Mouse (Mus musculus) retina, postnatal 7 days (tissue): ENCODE data around the gene Cnksr3.

Source experiments
- DNase-seq: peaks from one replicate; pipeline ENCODE4 v3.0.0-alpha.2; 2012; ENCODE audit warnings: low read depth, low spot score

Gene Cnksr3

DNA sequence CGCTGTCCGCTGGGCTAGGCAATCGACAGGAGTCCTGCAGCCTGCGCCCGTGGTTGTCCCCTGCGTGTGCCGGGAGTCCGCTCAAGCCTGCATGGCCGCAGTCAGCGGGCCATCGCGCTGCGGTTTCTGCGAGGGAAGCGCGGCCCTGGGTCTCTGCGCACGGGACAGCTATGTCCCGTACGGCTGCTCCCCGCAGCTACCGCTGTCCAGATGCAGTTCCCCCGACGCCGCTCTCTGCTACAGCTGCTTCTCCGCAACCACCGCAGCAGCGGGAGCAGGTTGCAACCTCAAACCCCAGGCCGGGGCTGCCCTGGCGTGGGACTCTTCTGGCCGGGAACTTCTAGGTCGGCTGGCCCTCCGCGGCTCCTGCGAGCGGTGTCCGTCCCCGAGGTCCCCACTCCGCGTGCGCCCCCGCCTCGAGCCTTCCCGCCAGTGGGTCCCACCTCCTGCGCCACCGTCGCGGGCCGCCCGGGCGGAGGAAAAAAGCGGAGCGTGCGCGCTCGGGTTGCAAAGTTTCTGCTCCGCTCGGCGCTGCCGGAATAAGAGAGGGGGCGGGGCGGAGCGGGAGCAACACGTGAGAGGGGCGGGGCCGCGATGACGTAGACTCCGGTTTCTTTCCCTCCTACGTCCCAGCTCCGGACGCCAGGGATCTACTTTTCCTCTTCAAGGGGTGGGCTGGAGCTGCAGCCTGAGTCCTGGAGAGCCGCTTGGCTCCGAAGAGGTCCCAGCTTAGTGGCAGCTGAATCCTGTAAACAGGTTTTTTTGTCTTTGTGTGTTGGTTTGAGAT, at the start of gene Cnksr3:
Gene Cnksr3 (minus strand): TSS at position 542 of the 787 bp plus-strand sequence.
- peak; percentile 84 for DNase-seq

GRCm38 (mm10) chr10:7260166-7261108, 48.4 kb upstream of the Cnksr3 start:
- no peak for DNase-seq

DNA sequence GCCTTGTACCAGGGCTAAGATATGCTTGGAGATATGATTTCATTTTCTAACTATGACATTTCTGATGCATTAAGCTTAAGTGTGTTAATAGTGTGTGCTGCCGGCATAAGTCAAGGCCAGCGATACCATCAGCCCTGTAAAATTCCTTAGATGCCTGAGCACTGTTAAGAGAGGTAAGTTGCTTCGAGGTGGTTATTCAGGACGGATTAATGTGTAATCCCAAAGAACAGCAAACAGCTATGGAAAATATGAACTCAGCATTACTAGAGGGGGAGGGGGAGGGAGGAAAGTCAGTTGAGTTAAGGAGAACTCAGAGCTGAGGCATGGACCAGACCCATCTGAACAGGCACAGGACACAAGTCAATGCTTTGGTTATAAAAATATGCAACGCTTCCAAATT, 46.6 kb upstream of the Cnksr3 start:
- no peak for DNase-seq

- DNase-seq = no peak
Observed at GRCm38 (mm10) chr10:7250455-7250854, 38.4 kb upstream of the Cnksr3 start.

- DNase-seq = no peak
Observed at GRCm38 (mm10) chr10:7234601-7235000, 22.6 kb upstream of the Cnksr3 start.

GRCm38 (mm10) chr10:7217551-7218127, 5.6 kb upstream of the Cnksr3 start:
- DNase-seq = no peak

GRCm38 (mm10) chr10:7214718-7215117, 2.7 kb upstream of the Cnksr3 start:
- DNase-seq = no peak

DNA sequence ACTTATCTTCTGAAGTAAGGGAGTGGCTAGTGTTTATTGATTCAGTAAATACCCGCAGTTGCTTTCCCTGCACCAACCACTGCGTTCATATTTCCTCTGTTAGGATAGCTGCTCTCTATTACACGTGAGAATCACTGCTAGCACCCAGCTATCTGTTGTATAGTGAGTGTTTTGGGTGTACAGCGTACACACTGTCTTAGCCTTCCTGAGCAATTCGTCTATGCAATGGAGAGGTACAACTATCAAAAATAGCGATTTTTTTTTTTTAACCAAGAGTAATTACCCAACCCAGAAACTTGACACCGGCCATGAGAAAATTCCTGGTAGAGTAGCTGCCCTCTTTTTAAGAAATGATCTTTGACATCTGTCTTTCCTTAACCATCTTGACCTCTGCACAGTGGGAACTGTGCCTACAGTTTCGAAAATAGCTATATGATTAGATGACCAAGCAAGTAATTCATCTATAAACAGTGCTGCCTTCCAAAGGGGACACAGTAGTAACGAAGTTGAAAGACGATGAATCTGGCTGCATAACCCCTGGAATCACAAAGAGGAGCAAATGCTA, 1.1 kb upstream of the Cnksr3 start:
- no peak for DNase-seq

DNA sequence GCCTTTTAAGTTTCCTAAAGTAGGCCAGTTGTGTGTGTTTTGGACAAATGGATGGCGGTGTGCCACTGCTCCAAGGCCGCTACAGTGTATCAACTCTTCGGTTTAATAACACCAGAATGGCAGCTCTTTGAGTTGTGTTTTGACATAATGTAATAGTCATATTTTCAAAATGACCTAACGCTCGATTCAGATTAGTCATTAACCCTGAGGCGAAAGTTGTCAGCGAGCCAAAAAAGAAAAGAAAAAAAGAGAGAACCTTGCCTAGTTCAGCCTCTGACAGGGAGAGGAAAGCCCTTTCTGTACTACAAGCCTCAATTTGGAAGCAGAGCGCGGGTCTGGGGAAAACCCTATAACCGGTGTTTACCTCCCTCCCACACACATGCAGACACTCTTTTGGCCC, 500 bp upstream of the Cnksr3 start:
- DNase-seq = no peak

DNA sequence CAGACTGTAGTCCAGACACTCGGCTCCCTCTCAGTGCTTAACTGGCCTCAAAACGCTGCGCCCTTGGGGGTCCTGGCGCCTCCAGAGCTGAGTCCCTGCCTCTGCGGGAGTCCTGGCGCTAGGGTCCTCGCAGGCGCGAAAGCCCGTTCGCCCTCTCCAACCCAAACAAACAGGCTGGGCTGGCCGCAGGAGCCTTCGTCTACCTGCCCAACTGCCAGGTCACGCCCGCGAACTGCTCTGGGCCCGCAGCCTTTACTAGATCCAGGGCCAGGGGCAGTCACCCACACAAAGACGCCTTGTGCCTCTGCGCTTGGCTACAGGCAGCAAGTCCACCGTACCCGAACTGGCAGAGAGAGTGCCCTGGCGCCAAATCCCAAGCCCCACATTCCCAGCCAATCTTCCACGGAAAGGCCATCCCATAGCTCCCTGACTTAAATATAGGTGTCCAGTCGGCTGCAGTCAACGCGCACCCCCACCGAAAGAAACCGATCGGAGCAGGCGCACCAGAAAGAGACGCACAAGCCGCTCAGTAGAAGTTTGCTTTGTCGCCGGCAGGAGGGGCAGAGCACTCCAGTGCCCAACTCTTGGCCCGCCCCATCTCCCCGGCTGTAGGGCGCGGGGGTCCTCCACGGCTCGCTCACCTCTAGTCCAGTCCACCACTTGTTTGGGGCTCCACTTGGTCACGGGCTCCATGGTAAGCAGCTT, 894 bp downstream of the Cnksr3 start:
- peak; percentile 38 for DNase-seq

GRCm38 (mm10) chr10:7209691-7210455, 2.2 kb downstream of the Cnksr3 start:
- no peak for DNase-seq

DNA sequence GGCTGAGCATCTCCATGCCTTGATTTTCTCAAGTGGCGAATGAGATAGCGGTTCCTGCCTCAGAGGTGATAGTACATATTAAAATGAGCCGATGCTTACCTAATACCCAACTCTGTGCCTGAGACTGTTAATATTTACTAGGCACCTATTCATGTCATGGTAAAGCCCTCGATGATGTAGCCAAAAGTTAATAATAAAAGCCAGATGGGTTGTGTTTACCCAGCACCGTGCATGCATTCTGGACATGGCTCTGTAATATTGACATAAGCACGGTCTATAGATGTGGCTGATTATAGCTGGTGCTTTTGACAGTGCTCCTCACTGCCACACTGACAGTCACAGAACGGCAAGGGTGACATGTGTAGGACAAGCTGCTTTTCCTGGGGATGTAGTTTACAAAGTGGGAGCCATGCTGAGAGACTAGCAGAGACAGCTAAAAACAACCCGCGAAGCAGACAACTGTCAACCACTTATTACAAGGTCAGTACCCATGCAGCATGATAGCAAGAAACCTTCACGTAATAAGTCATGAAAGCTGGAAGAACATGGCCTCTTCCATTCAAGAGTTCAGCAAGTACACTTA, 3.1 kb downstream of the Cnksr3 start:
- DNase-seq = no peak

- no peak for DNase-seq
Observed at GRCm38 (mm10) chr10:7207301-7207700, 4.7 kb downstream of the Cnksr3 start.

- DNase-seq = no peak
Observed at GRCm38 (mm10) chr10:7206571-7206970, 5.5 kb downstream of the Cnksr3 start.

GRCm38 (mm10) chr10:7205576-7205975, 6.5 kb downstream of the Cnksr3 start:
- no peak for DNase-seq

GRCm38 (mm10) chr10:7204953-7205352, 7.1 kb downstream of the Cnksr3 start:
- DNase-seq = no peak

DNA sequence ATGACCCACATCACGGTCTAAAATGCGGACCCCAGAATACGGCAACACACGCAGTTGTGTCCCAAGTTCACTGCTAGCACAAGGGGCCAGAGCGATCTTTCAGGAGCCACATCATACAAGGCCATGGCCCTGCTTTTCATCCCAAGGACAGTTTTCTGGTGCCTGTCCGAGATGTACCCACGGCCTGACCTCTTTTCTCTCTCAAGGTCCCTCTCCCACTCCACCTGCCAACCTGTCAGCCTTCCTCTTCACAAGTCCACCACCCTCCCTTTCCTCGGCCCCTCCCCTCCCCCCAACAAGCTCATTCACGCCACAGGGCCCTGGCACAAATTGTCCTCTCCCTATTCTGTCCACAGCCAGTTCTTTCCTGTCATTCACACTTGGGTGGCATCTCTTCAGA, 9.5 kb downstream of the Cnksr3 start:
- no peak for DNase-seq

GRCm38 (mm10) chr10:7200665-7201064, 11.4 kb downstream of the Cnksr3 start:
- DNase-seq = no peak

- DNase-seq = no peak
Observed at GRCm38 (mm10) chr10:7198201-7198600, 13.8 kb downstream of the Cnksr3 start.

- no peak for DNase-seq
Observed at GRCm38 (mm10) chr10:7197733-7198132, 14.3 kb downstream of the Cnksr3 start.
